Mouse (Mus musculus): ENCODE measurements around the gene Gys1.

DNA sequence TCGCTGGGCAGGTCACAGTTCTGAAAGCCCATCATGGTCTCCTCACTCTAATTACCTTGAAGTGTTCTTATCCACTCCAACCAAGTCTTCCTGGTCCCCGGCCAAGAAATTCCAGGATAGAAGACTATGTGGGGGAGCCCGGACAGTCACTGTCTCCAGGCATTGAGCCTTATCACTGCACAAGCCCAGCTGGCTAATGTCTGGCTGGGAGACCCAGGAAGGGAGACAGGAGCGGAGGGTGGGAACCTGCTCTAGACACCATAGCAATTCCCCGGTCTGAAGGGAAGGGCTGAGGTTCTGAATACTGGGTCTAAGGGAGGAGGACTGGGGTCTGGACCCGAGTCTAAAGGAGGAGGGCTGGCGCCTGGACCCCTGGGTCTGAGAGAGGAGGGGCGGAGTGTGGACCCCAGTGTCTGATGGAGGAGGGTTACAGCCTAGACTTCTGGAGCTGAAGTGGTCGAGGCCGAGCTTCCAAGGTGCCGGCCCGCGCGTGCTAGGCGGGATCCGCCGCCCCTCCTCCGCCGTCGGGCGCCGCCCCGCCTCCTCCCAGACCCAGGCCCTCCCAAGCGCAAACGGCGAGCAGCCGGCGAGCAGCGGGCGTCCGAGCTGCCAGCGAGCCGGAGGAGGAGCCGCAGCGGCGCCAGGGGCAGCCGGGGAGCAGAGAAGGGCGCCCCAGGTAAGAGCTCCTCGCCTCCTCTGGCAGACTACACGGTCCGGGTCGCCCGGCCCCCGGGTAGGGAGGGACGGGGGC, 21.4 kb upstream of the Gys1 start, which contains the start of gene Ntf5:
- no peak for TF ChIP-seq TAL1 (IDR thresholded peaks at IDR 0.05; ENCODE audit: low read length)
- TF ChIP-seq GATA1 (IDR thresholded peaks at IDR 0.05; ENCODE audit: low read length) = no peak

All from erythroblast, embryonic 14.5 days (primary cell).